Mouse (Mus musculus): Measurements from ENCODE around the gene Slc24a3. TPM values are rescaled to one million over a fixed set of nuclear protein-coding genes. Genes with fewer than 3 reads are reported as not detected.

Gene Slc24a3
- total RNA-seq, 2 experiments from 2014 or later = 3.6 to 6.5 TPM

- intact Hi-C loops (cut with DNase I) = no loop called here
- DNase-seq = no peak
These were observed 173.3 kb downstream of the Slc24a3 start for GRCm38 (mm10) chr2:145340816-145341215.

- intact Hi-C loops (cut with DNase I) = no loop called here
- no peak for DNase-seq
These were observed 175.4 kb downstream of the Slc24a3 start for GRCm38 (mm10) chr2:145342956-145343355.

- no peak for DNase-seq
- intact Hi-C loops (cut with DNase I) = no loop called here
These were observed 177.0 kb downstream of the Slc24a3 start for GRCm38 (mm10) chr2:145344521-145344920.

GRCm38 (mm10) chr2:145353801-145354200, 186.2 kb downstream of the Slc24a3 start:
- intact Hi-C loops (cut with DNase I) = no loop called here
- DNase-seq = no peak

- intact Hi-C loops (cut with DNase I) = no loop called here
- DNase-seq = no peak
These were observed 190.8 kb downstream of the Slc24a3 start for GRCm38 (mm10) chr2:145358236-145358942.

- intact Hi-C loops (cut with DNase I) = no loop called here
- DNase-seq = no peak
These were observed 196.1 kb downstream of the Slc24a3 start for GRCm38 (mm10) chr2:145363604-145364003.

GRCm38 (mm10) chr2:145368701-145369100, 201.1 kb downstream of the Slc24a3 start:
- intact Hi-C loops (cut with DNase I) = no loop called here
- DNase-seq = no peak

- DNase-seq = peak in 1 of 2 experiments; percentile 13
- intact Hi-C loops (cut with DNase I) = no loop called here
These were observed 203.2 kb downstream of the Slc24a3 start for GRCm38 (mm10) chr2:145370795-145371194.

GRCm38 (mm10) chr2:145373803-145374202, 206.2 kb downstream of the Slc24a3 start:
- DNase-seq = no peak
- intact Hi-C loops (cut with DNase I) = no loop called here

- intact Hi-C loops (cut with DNase I) = no loop called here
- DNase-seq = no peak
These were observed 215.6 kb downstream of the Slc24a3 start for GRCm38 (mm10) chr2:145382908-145383770.

- DNase-seq = no peak
- intact Hi-C loops (cut with DNase I) = no loop called here
These were observed 216.7 kb downstream of the Slc24a3 start for GRCm38 (mm10) chr2:145384221-145384620.

- intact Hi-C loops (cut with DNase I) = no loop called here
- DNase-seq = no peak
These were observed 217.7 kb downstream of the Slc24a3 start for GRCm38 (mm10) chr2:145385220-145385619.

- DNase-seq = no peak
- intact Hi-C loops (cut with DNase I) = no loop called here
These were observed 218.2 kb downstream of the Slc24a3 start for GRCm38 (mm10) chr2:145385773-145386172.

GRCm38 (mm10) chr2:145395804-145396203, 228.2 kb downstream of the Slc24a3 start:
- DNase-seq = no peak
- intact Hi-C loops (cut with DNase I) = no loop called here

GRCm38 (mm10) chr2:145396579-145396978, 229.0 kb downstream of the Slc24a3 start:
- intact Hi-C loops (cut with DNase I) = no loop called here
- DNase-seq = no peak

- DNase-seq = no peak
- intact Hi-C loops (cut with DNase I) = no loop called here
These were observed 230.1 kb downstream of the Slc24a3 start for GRCm38 (mm10) chr2:145397456-145398206.

GRCm38 (mm10) chr2:145401240-145401805, 233.8 kb downstream of the Slc24a3 start:
- DNase-seq = peak; percentile 13 to 25
- intact Hi-C loops (cut with DNase I) = no loop called here

GRCm38 (mm10) chr2:145401996-145402395, 234.4 kb downstream of the Slc24a3 start:
- intact Hi-C loops (cut with DNase I) = no loop called here
- no peak for DNase-seq

- intact Hi-C loops (cut with DNase I) = no loop called here
- no peak for DNase-seq
These were observed 237.4 kb downstream of the Slc24a3 start for GRCm38 (mm10) chr2:145404818-145405531.

GRCm38 (mm10) chr2:145405746-145406145, 238.2 kb downstream of the Slc24a3 start:
- no peak for DNase-seq
- intact Hi-C loops (cut with DNase I) = no loop called here
